In genomic region chr1:134518677-134519076, GRCm38 (mm10) we compare ENCODE assay signal across 9 mouse cellular contexts. TPM values are rescaled to one million over a fixed set of nuclear protein-coding genes. Genes with fewer than 3 reads are reported as not detected.
DNase-seq lines count a peak whose midpoint lies in the region; ATAC-seq and TF ChIP-seq lines count a peak whose summit lies in the region.
"Had no signal": no experiment of that assay in that cellular context is flagged by ENCODE, and none has a peak within 500 bp of the region (broad histone marks: within the 10 kb centered on the region; RNA-seq: fewer than 3 reads in every experiment).

No protein-coding gene starts in this region.

- WGBS in limb, embryonic 14.5 days, result 10% methylated on average over 7 of the region's 7 CpGs
- WGBS in stomach, postnatal 0 days, result 9% methylated on average over 7 of the region's 7 CpGs

- H3K4me2 ChIP-seq in limb, embryonic 14.5 days (replicated peaks; ENCODE audit: low read depth, low read length, severe bottlenecking), result no peak overlapping the region
- H3K4me2 ChIP-seq in stomach, postnatal 0 days (replicated peaks; ENCODE audit: low read depth), result no peak overlapping the region; the same call in 1 of the 2 replicates

- TF ChIP-seq EP300 in stomach, postnatal 0 days (optimal IDR thresholded peaks at IDR 0.05), result no peak

- peaks cover 19% of the 10 kb centered on the region for H3K4me1 ChIP-seq in limb, embryonic 14.5 days (ENCODE audit: control insufficient read depth, insufficient read depth, low read length)
- peaks cover 2% of the 10 kb centered on the region; the same call in 1 of the 2 replicates for H3K4me1 ChIP-seq in stomach, postnatal 0 days (replicated peaks; ENCODE audit: control insufficient read depth, insufficient read depth)

- 0 out of 2 replicates have a peak, but pooled peaks have one; percentile 35 for ATAC-seq in limb, embryonic 14.5 days (ENCODE audit: low FRiP score, low read depth)
- ATAC-seq in stomach, postnatal 0 days (ENCODE audit: low FRiP score, low TSS enrichment), result peak; percentile 80

- no peaks in the 10 kb centered on the region for H3K36me3 ChIP-seq in limb, embryonic 14.5 days (ENCODE audit: control insufficient read depth, insufficient read depth, low read length)
- H3K36me3 ChIP-seq in stomach, postnatal 0 days (ENCODE audit: control insufficient read depth, insufficient read depth, low read length), result no peaks in the 10 kb centered on the region

- H3K9ac ChIP-seq in limb, embryonic 14.5 days (ENCODE audit: low read depth, low read length, severe bottlenecking), result no peak overlapping the region
- H3K9ac ChIP-seq in stomach, postnatal 0 days (ENCODE audit: low read length), result no peak overlapping the region

- H3K9me3 ChIP-seq in limb, embryonic 14.5 days (ENCODE audit: control insufficient read depth, low read length), result no peaks in the 10 kb centered on the region
- H3K9me3 ChIP-seq in stomach, postnatal 0 days (ENCODE audit: control insufficient read depth, low read length), result no peaks in the 10 kb centered on the region

- H3K27ac ChIP-seq in limb, embryonic 14.5 days (replicated peaks; ENCODE audit: low read depth, low read length), result no peak overlapping the region
- H3K27ac ChIP-seq in stomach, postnatal 0 days (replicated peaks), result no peak overlapping the region

- peaks cover 5% of the 10 kb centered on the region; the same call in 1 of the 2 replicates for H3K27me3 ChIP-seq in limb, embryonic 14.5 days (ENCODE audit: control insufficient read depth, insufficient read depth, low read length)
- no peaks in the 10 kb centered on the region for H3K27me3 ChIP-seq in stomach, postnatal 0 days (ENCODE audit: control insufficient read depth, insufficient read depth, low read length)

- DNase-seq in B cell, adult 2 months, result peak; percentile 64 to 68
- peak; percentile 91 for DNase-seq in adrenal gland, postnatal 10 days
- peak; percentile 71 for DNase-seq in embryo, embryonic 9.5 days (ENCODE audit: extremely low spot score)
- peak; percentile 99 for DNase-seq in heart, adult 11 months
- peak; percentile 80 to 89 for DNase-seq in kidney, adult 8-10 months
- peak; percentile 92 for DNase-seq in limb, embryonic 14.5 days (ENCODE audit: low spot score)
- peak; percentile 41 to 67 for DNase-seq in natural killer cell, adult 2 months (ENCODE audit: low spot score in 2 of 2)
- peak; percentile 85 for DNase-seq in stomach, postnatal 0 days (ENCODE audit: low spot score)

- H3K4me3 ChIP-seq in limb, embryonic 14.5 days (replicated peaks; ENCODE audit: low read length), result no peak overlapping the region
- H3K4me3 ChIP-seq in stomach, postnatal 0 days (ENCODE audit: low read depth, low read length), result no peak overlapping the region
- H3K4me3 ChIP-seq: erythroblast, embryonic 14.5 days had no signal

- peak; percentile 92 for TF ChIP-seq CTCF in stomach, postnatal 0 days (IDR thresholded peaks at IDR 0.05; ENCODE audit: low read depth)

- no peak for TF ChIP-seq POLR2A in limb, embryonic 14.5 days (IDR thresholded peaks at IDR 0.05; ENCODE audit: borderline replicate concordance, extremely low read depth, insufficient read depth, insufficient read length)

RNA-seq across cellular contexts. Expression of gene Rabif, which starts 24.2 kb away (rescaled TPM):
- total RNA-seq in adrenal gland, postnatal 10 days (2021), result 10 to 100 TPM; 22.6 to 26.6 TPM
- 25.2 and 26.5 TPM in 2 replicates for polyA plus RNA-seq in limb, embryonic 14.5 days (2012; rRNA removed)
- 39.8 and 44.3 TPM in 2 replicates for polyA plus RNA-seq in limb, embryonic 14.5 days (2014; fragmentation: Nextera tagmentation; extraction: Ambion mirVana)
- 31.4 and 32.2 TPM in 2 replicates for polyA plus RNA-seq in stomach, postnatal 0 days (2015; fragmentation: Nextera tagmentation; extraction: Ambion mirVana)

RNA-seq across cellular contexts. Expression of gene Mgat4e, which starts 30.8 kb away (rescaled TPM):
- not detected for total RNA-seq in adrenal gland, postnatal 10 days (2021)
- 0.10 and 0.15 TPM in 2 replicates for polyA plus RNA-seq in limb, embryonic 14.5 days (2012; rRNA removed)
- not detected in 2 replicates for polyA plus RNA-seq in limb, embryonic 14.5 days (2014; fragmentation: Nextera tagmentation; extraction: Ambion mirVana)
- not detected in 2 replicates for polyA plus RNA-seq in stomach, postnatal 0 days (2015; fragmentation: Nextera tagmentation; extraction: Ambion mirVana)
- polyA plus RNA-seq: erythroblast, embryonic 14.5 days had no signal

RNA-seq across cellular contexts. Expression of gene Kdm5b, which starts 41.3 kb away (rescaled TPM):
- total RNA-seq in adrenal gland, postnatal 10 days (2021), result 10 to 100 TPM; 34.9 to 45.3 TPM
- 38.1 TPM in 2 replicates for polyA plus RNA-seq in limb, embryonic 14.5 days (2012; rRNA removed)
- polyA plus RNA-seq in limb, embryonic 14.5 days (2014; fragmentation: Nextera tagmentation; extraction: Ambion mirVana), result 83.5 and 100 TPM in 2 replicates
- 28.5 and 29.5 TPM in 2 replicates for polyA plus RNA-seq in stomach, postnatal 0 days (2015; fragmentation: Nextera tagmentation; extraction: Ambion mirVana)
